Mouse (Mus musculus) hindbrain, postnatal 0 days (tissue): ENCODE results near the gene Parg. TPM values are rescaled to one million over a fixed set of nuclear protein-coding genes. Genes with fewer than 3 reads are reported as not detected.

Experiments used
- ATAC-seq: fragments of 200-750 bp; cut with Nextera tagmentation; 2 replicates; pipeline ENCODE4 v1.8.0; 2017; ENCODE audit warnings: mild to moderate bottlenecking, moderate TSS enrichment, moderate library complexity
- DNase-seq: peaks from one replicate; pipeline ENCODE4 v3.0.0-alpha.2; 2015; ENCODE audit warnings: low spot score
- H3K27ac ChIP-seq: fragments of 300-500 bp; sonication (generic); 2 replicates; pipeline ENCODE4 v1.5.1; 2014; ENCODE audit warnings: mild to moderate bottlenecking
- H3K27me3 ChIP-seq: fragments of 300-500 bp; sonication (generic); 2 replicates; pipeline ENCODE4 v1.6.1; 2014; ENCODE audit warnings: low read length, mixed read lengths; ENCODE audit not compliant: insufficient read depth
- H3K36me3 ChIP-seq: fragments of 300-500 bp; sonication (generic); 2 replicates; pipeline ENCODE4 v1.6.1; 2014; ENCODE audit warnings: low read length, mixed read lengths; ENCODE audit not compliant: insufficient read depth
- H3K4me1 ChIP-seq: fragments of 300-500 bp; sonication (generic); 2 replicates; pipeline ENCODE4 v1.6.1; 2014; ENCODE audit warnings: antibody characterized with exemption, low read length, mixed read lengths; ENCODE audit not compliant: insufficient read depth
- H3K4me2 ChIP-seq: fragments of 300-500 bp; sonication (generic); 2 replicates; pipeline ENCODE4 v1.6.1; 2014; ENCODE audit warnings: low read depth, mild to moderate bottlenecking, low read length, moderate library complexity, mixed read lengths
- H3K4me3 ChIP-seq: fragments of 300-500 bp; sonication (generic); 2 replicates; pipeline ENCODE4 v1.5.1; 2014; ENCODE audit warnings: low read length
- H3K9ac ChIP-seq: fragments of 300-500 bp; sonication (generic); replicated peaks from 2 replicates; pipeline ENCODE4 v1.6.1; 2014; ENCODE audit warnings: mild to moderate bottlenecking, low read length, moderate library complexity, mixed read lengths
- H3K9me3 ChIP-seq: fragments of 300-500 bp; sonication (generic); 2 replicates; pipeline ENCODE4 v1.6.1; 2016; ENCODE audit warnings: low read length, mixed read lengths
- CTCF ChIP-seq: IDR thresholded peaks from 2 replicates; pipeline ENCODE4 v1.5.1; 2016; ENCODE audit warnings: antibody characterized with exemption, control low read depth, low read depth
- WGBS: fragments of 180-500 bp; shearing (Covaris S2); extraction: QIAGEN DNeasy Blood & Tissue Kit; methylation state at CpG from one replicate; pipeline ENCODE4 v1.1.7; 2014; 5-methylcytosine and 5-hydroxymethylcytosine counted together
- polyA plus RNA-seq: library from polyadenylated mRNA; unstranded; fragments of >200 nt; fragmentation: Nextera tagmentation; extraction: Ambion mirVana; gene quantifications from 2 replicates; pipeline ENCODE4 v1.2.1, GENCODE M21; 2015
- total RNA-seq: library from RNA; depleted of rRNA; stranded (reverse); fragments of >200 nt; gene quantifications from 2 replicates; pipeline ENCODE4 v1.2.3, GENCODE M21; 2014

The Parg gene
- total and polyA plus RNA-seq, 2 experiments from 2014 or later: 26.5 to 35.0 TPM

GRCm38 (mm10) chr14:32327366-32327765, 125.6 kb downstream of the Parg start:
- Histone ChIP-seq H3K4me3 (no peak overlapping the region), H3K4me1 (peaks cover 7% of the 10 kb centered on the region; the same call in 1 of the 2 replicates), H3K36me3 (no peaks in the 10 kb centered on the region; the same call in 1 of the 2 replicates), H3K9me3 (no peaks in the 10 kb centered on the region), H3K9ac (no peak overlapping the region), H3K4me2 (no peak overlapping the region), H3K27me3 (no peaks in the 10 kb centered on the region), H3K27ac (no peak overlapping the region)
- WGBS: 71% methylated on average over 9 of the region's 9 CpGs
- DNase-seq (no peak), ATAC-seq (no peak)
- no peak for TF ChIP-seq CTCF

GRCm38 (mm10) chr14:32332515-32333445, 131.0 kb downstream of the Parg start:
- Histone ChIP-seq H3K36me3 (peaks cover 4% of the 10 kb centered on the region; the same call in 1 of the 2 replicates), H3K9ac (no peak overlapping the region), H3K9me3 (no peaks in the 10 kb centered on the region), H3K27me3 (no peaks in the 10 kb centered on the region), H3K4me1 (peaks cover 8% of the 10 kb centered on the region; the same call in 1 of the 2 replicates), H3K4me3 (no peak overlapping the region), H3K27ac (no peak overlapping the region), H3K4me2 (no peak overlapping the region)
- TF ChIP-seq CTCF: 0 out of 2 replicates have a peak, but pooled peaks have one; percentile 2
- WGBS: 62% methylated on average over 20 of the region's 20 CpGs
- peak; percentile 53 for DNase-seq
- peak; percentile 15; the same call in 1 of the 2 replicates for ATAC-seq

- no peak for DNase-seq
- Histone ChIP-seq H3K4me1 (peaks cover 8% of the 10 kb centered on the region; the same call in 1 of the 2 replicates), H3K9ac (no peak overlapping the region), H3K27ac (no peak overlapping the region), H3K4me3 (no peak overlapping the region), H3K4me2 (no peak overlapping the region), H3K36me3 (peaks cover 18% of the 10 kb centered on the region; the same call in 1 of the 2 replicates), H3K9me3 (no peaks in the 10 kb centered on the region), H3K27me3 (no peaks in the 10 kb centered on the region)
- TF ChIP-seq CTCF: no peak
- ATAC-seq: no peak
- WGBS: 58% methylated on average over 6 of the region's 6 CpGs
Observed at GRCm38 (mm10) chr14:32336021-32336420, 134.3 kb downstream of the Parg start.

GRCm38 (mm10) chr14:32336547-32336946, 134.8 kb downstream of the Parg start:
- peak; percentile 61 for ATAC-seq
- Histone ChIP-seq H3K36me3 (peaks cover 18% of the 10 kb centered on the region; the same call in 1 of the 2 replicates), H3K27me3 (no peaks in the 10 kb centered on the region), H3K4me2 (no peak overlapping the region), H3K4me3 (no peak overlapping the region), H3K27ac (no peak overlapping the region), H3K9ac (no peak overlapping the region), H3K4me1 (peaks cover 8% of the 10 kb centered on the region; the same call in 1 of the 2 replicates), H3K9me3 (no peaks in the 10 kb centered on the region)
- no peak for TF ChIP-seq CTCF
- peak; percentile 74 for DNase-seq
- 61% methylated on average over 11 of the region's 11 CpGs for whole genome bisulfite sequencing

- TF ChIP-seq CTCF: no peak
- no peak overlapping the region for H3K4me2 ChIP-seq
- peaks cover 30% of the 10 kb centered on the region for H3K36me3 ChIP-seq
- no peaks in the 10 kb centered on the region for H3K9me3 ChIP-seq
- no peak for ATAC-seq
- no peaks in the 10 kb centered on the region for H3K4me1 ChIP-seq
- H3K27ac ChIP-seq: no peak overlapping the region
- DNase-seq: no peak
- no peak overlapping the region for H3K4me3 ChIP-seq
- H3K27me3 ChIP-seq: no peaks in the 10 kb centered on the region
- H3K9ac ChIP-seq: no peak overlapping the region
- 96% methylated on average over 7 of the region's 7 CpGs for WGBS
Observed at GRCm38 (mm10) chr14:32341823-32342222, 140.1 kb downstream of the Parg start.

- no peak for ATAC-seq
- no peaks in the 10 kb centered on the region for H3K9me3 ChIP-seq
- H3K9ac ChIP-seq: no peak overlapping the region
- WGBS: 91% methylated on average over 7 of the region's 7 CpGs
- no peak overlapping the region for H3K27ac ChIP-seq
- H3K4me3 ChIP-seq: no peak overlapping the region
- no peak for DNase-seq
- no peaks in the 10 kb centered on the region for H3K4me1 ChIP-seq
- no peaks in the 10 kb centered on the region for H3K27me3 ChIP-seq
- no peak overlapping the region for H3K4me2 ChIP-seq
- TF ChIP-seq CTCF: no peak
- H3K36me3 ChIP-seq: peaks cover 22% of the 10 kb centered on the region
Observed at GRCm38 (mm10) chr14:32344176-32344575, 142.4 kb downstream of the Parg start.
